Mouse (Mus musculus): ENCODE measurements at regions not wholly inside any gene's neighbourhood (a gene's known extent, or its start where the extent isn't known, plus 50 kb on each side); places are given as distances from the start of the nearest gene placed in this dataset.

GRCm38 (mm10) chr13:16261145-16261544 is 249.5 kb downstream of the Inhba start:
- TF ChIP-seq CTCF (IDR thresholded peaks at IDR 0.05; ENCODE audit: low read depth) (no peak), EP300 (optimal IDR thresholded peaks at IDR 0.05) (no peak)

Measured in stomach, postnatal 0 days (tissue).